Mouse (Mus musculus): ENCODE results near the gene Grm8.

GRCm38 (mm10) chr6:28135001-28135401 lies at the start of gene Grm8:
- TF ChIP-seq EP300 (IDR thresholded peaks at IDR 0.05; ENCODE audit: insufficient read depth, low read depth, low read length) = no peak
- TF ChIP-seq CTCF (IDR thresholded peaks at IDR 0.05) = no peak

Measured in heart, adult 2 months (tissue).